Mouse (Mus musculus) forebrain, embryonic 10.5 days (tissue): ENCODE results near the gene Tpcn2. TPM values are rescaled to one million over a fixed set of nuclear protein-coding genes. Genes with fewer than 3 reads are reported as not detected.
A peak's percentile ranks its signal among the peaks of the same experiment; 100 is the strongest.

Experiments used
- DNase-seq: peaks from one replicate; pipeline ENCODE4 v3.0.0-alpha.2; 2017; ENCODE audit warnings: low spot score; ENCODE audit errors: extremely low spot score
- H3K27ac ChIP-seq: fragments of 300-500 bp; sonication (generic); 2 replicates; pipeline ENCODE4 v1.5.1; 2016; ENCODE audit warnings: mild to moderate bottlenecking
- H3K27me3 ChIP-seq: fragments of 300-500 bp; sonication (generic); 2 replicates; pipeline ENCODE4 v1.6.1; 2016; ENCODE audit warnings: mild to moderate bottlenecking; ENCODE audit not compliant: poor library complexity, severe bottlenecking
- H3K36me3 ChIP-seq: fragments of 300-500 bp; sonication (generic); replicated peaks from 2 replicates; pipeline ENCODE4 v1.6.1; 2016; ENCODE audit warnings: mild to moderate bottlenecking, moderate library complexity
- H3K4me1 ChIP-seq: fragments of 300-500 bp; sonication (generic); 2 replicates; pipeline ENCODE4 v1.6.1; 2016
- H3K4me3 ChIP-seq: fragments of 300-500 bp; sonication (generic); 2 replicates; pipeline ENCODE4 v1.5.1; 2016; ENCODE audit warnings: mild to moderate bottlenecking, moderate library complexity
- H3K9me3 ChIP-seq: fragments of 300-500 bp; sonication (generic); 2 replicates; pipeline ENCODE4 v1.6.1; 2016; ENCODE audit warnings: mild to moderate bottlenecking, moderate library complexity
- WGBS: fragments of 180-500 bp; shearing (Covaris S2); methylation state at CpG from one replicate; pipeline ENCODE4 v1.1.7; 2016; 5-methylcytosine and 5-hydroxymethylcytosine counted together
- polyA plus RNA-seq: library from polyadenylated mRNA; unstranded; fragments of >200 nt; fragmentation: Nextera tagmentation; extraction: Ambion mirVana; gene quantifications from 2 replicates; pipeline ENCODE4 v1.2.1, GENCODE M21; 2016

The Tpcn2 gene
- polyA plus RNA-seq, 1 experiment from 2014 or later = 5.9 TPM

DNA sequence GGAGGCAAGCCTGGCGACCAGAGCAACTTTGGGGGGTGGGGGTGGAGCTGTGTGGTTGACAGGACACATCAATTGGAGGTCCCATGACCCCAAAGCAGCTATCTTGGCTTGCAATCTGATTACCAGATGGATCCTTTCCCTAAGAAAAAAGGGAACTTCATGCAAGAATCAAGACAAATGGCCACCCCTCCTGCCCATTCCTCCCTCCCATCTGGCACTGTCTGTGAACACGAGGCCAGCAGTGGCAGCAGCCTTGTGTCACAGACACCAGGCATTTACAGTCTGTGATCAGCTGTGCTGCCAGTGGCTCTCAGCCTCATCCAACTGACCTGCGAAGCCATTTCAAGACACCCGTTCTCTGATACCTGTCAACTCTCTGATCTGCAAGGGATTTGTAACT is 101.4 kb downstream of the Tpcn2 start:
- Histone ChIP-seq H3K27ac (0 out of 2 replicates have a peak overlapping the region, but pooled peaks have one; percentile 49), H3K4me3 (no peak overlapping the region), H3K4me1 (peaks cover 38% of the 10 kb centered on the region), H3K9me3 (no peaks in the 10 kb centered on the region), H3K27me3 (peaks cover 15% of the 10 kb centered on the region; the same call in 1 of the 2 replicates), H3K36me3 (no peaks in the 10 kb centered on the region)
- WGBS = 76% methylated on average over 4 of the region's 4 CpGs
- no peak for DNase-seq

DNA sequence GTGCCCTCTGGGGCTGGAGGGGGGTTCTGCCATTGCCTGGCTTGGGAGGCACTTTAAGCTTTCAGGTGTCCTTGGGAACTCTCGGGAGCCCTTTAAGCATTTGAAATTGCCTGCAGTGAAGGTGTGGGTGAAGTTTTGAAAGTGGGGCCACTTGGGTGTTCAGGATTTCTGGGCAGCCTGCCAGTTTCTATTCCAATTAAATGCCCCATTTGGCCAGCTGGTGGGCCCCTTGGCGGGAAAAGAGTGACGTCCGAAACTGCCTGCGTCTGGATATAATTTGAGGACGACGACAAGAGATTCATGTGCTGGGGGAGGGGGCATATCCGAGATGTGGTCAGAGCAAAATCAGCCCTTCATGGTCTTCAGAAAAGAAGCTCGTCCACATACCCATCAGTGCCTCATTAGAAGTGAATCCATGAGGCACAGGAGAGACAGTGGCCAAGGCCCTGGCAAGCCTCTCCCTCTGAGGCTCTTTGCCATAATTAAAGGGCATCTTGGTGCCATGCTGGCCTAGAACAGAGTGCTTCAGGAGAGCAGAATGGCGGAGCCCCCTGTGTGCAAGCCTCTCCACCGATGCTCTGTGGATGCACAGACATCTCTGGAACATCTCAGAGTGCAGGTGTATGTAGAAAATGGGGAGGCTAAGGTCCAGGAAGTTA is 102.3 kb downstream of the Tpcn2 start:
- H3K27ac ChIP-seq = peak overlapping the region; percentile 51; the same call in 1 of the 2 replicates
- no peaks in the 10 kb centered on the region for H3K36me3 ChIP-seq
- H3K4me3 ChIP-seq = no peak overlapping the region
- DNase-seq = no peak
- H3K27me3 ChIP-seq = peaks cover 20% of the 10 kb centered on the region
- H3K9me3 ChIP-seq = no peaks in the 10 kb centered on the region
- WGBS = 79% methylated on average over 11 of the region's 11 CpGs
- H3K4me1 ChIP-seq = peaks cover 47% of the 10 kb centered on the region

DNA sequence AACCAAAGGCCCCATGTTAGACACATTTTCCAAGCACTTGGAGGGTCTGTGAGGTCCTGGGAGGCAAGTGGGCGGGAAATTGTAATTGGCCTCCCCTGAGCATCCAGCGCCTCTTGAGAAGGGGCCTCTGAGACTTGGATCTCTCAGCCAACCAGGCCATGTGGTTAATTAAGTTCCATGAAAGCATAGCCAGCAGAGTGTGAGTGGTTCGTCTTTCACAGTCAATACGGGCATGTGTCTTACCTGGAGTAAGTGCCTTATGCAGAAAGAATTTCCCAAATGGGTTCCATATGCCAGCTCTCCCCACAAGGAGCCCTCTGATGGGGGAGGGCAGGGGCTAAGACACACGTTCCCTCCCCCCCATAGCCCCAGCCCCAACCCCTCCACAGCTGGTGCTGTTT is 104.1 kb downstream of the Tpcn2 start:
- H3K27me3 ChIP-seq = peaks cover 30% of the 10 kb centered on the region
- no peaks in the 10 kb centered on the region for H3K36me3 ChIP-seq
- H3K27ac ChIP-seq = peak overlapping the region; percentile 74
- no peak overlapping the region for H3K4me3 ChIP-seq
- H3K9me3 ChIP-seq = no peaks in the 10 kb centered on the region
- DNase-seq = peak; percentile 35
- peaks cover 59% of the 10 kb centered on the region for H3K4me1 ChIP-seq
- 45% methylated on average over 5 of the region's 5 CpGs for WGBS

DNA sequence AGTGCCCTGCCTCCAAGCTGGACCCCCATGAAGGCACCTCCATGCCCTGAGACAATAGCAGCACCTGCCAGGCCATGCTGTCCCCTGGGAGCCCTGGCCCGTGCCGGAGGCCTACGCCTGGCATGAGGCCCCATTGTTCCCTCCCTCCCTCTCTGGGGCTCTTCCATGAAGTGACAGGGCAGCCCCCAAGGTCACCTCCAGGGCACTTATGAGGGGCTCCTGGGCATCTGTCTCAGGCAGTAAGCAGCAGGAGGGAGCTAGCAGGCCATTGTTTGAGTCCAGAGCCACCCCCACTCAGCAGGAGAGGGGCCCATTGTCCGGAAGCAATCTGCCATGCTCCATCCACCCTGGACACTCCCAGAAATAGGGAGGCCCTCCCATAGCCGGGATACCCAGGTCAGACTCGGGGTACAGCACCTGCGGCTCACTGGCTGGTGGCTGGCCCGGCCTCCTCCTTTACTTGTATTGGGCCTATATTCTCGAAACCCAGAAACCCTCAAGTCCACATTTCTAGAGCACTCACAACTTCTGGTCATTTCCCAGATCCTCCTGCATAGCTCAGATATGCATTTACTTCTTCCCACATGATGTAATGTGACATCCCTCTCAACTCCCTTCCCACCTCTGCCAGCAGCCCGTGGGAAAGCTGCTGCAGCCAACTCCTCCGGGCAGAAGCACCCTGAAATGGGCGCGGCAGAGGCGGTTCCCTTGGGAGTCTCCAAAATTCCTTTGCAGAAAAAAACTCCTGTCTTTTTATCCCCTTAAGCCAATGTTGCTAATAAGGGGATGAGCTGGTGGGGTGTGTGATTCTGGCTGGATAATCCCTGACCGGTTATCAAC is 106.8 kb downstream of the Tpcn2 start:
- peak overlapping the region; percentile 86 for H3K27ac ChIP-seq
- no peak for DNase-seq
- H3K9me3 ChIP-seq = no peaks in the 10 kb centered on the region
- H3K4me1 ChIP-seq = peaks cover 81% of the 10 kb centered on the region
- H3K27me3 ChIP-seq = peaks cover 54% of the 10 kb centered on the region
- no peaks in the 10 kb centered on the region for H3K36me3 ChIP-seq
- peak overlapping the region; percentile 8; the same call in 1 of the 2 replicates for H3K4me3 ChIP-seq
- WGBS = 38% methylated on average over 15 of the region's 15 CpGs

DNA sequence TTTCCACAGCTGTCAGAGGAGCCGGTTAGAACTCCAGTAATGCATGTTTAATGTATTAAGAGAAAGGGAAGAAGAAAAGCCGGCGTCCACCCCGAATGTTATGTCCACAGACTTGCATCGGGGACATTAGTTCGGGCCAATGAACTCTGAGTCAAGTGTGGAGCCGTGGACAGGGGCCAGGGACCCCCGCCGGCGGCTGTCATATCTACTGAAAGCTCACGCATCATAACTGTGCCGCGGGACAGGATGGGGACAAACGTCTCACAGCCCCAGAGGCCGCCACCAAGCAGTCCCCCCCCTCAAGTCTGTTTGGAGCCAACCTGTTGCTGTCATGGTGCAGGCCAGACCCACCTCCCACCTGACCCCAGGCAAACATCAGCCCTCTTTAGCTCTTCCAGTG is 110.2 kb downstream of the Tpcn2 start:
- Histone ChIP-seq H3K4me3 (no peak overlapping the region), H3K27me3 (peaks cover 59% of the 10 kb centered on the region), H3K4me1 (peaks cover 56% of the 10 kb centered on the region), H3K36me3 (no peaks in the 10 kb centered on the region), H3K9me3 (no peaks in the 10 kb centered on the region), H3K27ac (peak overlapping the region; percentile 83)
- 63% methylated on average over 15 of the region's 15 CpGs for WGBS
- DNase-seq = no peak

DNA sequence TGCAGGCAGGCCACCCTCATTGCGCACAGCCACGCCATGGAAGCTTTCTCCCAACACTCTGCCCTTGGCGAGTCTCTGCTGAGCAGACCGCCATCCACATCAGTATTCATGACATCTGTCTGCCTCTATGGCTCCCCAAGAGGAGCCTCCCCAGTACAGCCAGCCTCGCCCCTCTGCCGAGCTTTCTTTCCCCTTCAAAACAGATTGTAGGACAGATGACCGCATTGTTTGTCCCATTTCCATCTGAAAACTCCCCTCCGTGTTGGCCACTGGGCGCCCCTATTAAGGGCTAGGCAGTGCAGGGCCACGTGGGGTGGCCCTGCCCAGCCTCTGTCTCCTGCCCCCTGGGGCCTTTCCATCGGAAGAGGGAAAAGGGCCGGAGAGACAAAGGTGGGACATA is 110.7 kb downstream of the Tpcn2 start:
- no peaks in the 10 kb centered on the region for H3K36me3 ChIP-seq
- peaks cover 56% of the 10 kb centered on the region for H3K4me1 ChIP-seq
- no peaks in the 10 kb centered on the region for H3K9me3 ChIP-seq
- peaks cover 54% of the 10 kb centered on the region for H3K27me3 ChIP-seq
- peak; percentile 30 for DNase-seq
- 3% methylated on average over 12 of the region's 12 CpGs for WGBS
- H3K27ac ChIP-seq = peak overlapping the region; percentile 83
- H3K4me3 ChIP-seq = peak overlapping the region; percentile 6; the same call in 1 of the 2 replicates

DNA sequence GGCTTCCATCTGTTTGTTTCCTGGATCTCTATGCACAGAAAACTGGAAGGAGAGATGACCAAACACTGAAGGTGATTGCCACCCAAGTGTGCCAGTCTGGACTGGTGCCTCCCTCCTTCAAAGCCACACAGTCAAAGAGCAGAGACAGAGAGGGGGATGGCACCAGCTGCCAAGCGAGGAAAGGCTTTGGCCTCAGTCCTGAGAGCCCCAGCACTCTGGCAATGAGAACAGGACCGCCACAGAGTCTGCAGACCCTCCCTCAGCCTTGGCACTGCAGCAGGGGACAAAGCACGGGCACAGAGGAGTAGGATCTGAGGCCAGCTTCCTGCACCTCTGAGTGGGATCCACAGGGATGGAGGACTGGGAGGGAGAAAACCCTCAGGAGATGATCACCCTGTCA is 114.1 kb downstream of the Tpcn2 start:
- no peak overlapping the region for H3K4me3 ChIP-seq
- H3K9me3 ChIP-seq = no peaks in the 10 kb centered on the region
- peak overlapping the region; percentile 45 for H3K27ac ChIP-seq
- DNase-seq = no peak
- H3K4me1 ChIP-seq = peaks cover 30% of the 10 kb centered on the region
- 76% methylated on average over 3 of the region's 3 CpGs for WGBS
- no peaks in the 10 kb centered on the region for H3K36me3 ChIP-seq
- peaks cover 40% of the 10 kb centered on the region for H3K27me3 ChIP-seq

DNA sequence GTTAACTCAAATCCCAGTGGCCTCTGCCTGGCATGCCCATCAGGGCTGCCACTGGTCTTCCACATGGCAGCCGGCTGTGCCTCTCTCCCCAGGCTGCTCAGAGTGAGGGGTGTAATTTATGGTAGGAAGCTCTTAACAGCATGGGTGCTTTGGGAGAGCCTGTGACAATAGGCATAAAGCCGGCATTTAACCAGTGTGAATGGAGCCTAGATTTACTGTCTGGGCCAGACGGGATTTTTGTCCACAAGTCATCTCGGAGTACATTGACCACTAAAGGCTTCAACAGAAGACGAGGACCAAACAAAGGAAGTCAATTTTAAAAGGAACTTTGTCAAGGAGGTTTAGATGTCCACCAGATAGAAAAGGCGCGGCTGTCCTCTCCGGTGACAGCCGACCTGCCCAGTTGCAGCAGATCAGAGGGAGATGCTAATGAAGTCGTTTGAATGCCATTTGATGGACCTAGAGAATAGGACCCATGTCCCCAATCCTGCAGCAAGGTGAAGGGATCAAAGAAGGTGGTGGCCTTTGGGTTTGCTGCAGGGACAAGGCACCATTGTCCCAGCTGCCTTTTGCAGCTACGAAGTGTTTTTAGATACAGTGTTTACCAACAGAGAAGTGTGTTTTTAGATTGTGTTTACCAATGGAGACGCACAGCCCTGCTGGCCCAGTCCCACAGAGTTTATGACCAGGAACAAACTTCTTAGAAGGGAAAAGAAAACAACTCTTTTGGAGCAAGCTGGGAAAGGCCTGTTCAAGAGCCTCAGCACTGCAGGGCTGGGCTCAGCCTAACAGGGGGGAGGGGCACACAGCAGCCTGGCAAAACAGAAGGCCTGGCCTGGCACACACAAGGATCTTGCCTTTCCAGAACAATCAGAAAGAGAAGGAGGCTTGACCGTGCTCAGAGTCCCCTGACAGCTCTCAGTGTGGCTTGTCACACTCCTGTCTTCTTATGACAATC is 124.2 kb downstream of the Tpcn2 start:
- peak; percentile 44 for DNase-seq
- Histone ChIP-seq H3K27ac (peak overlapping the region; percentile 79), H3K9me3 (no peaks in the 10 kb centered on the region), H3K27me3 (peaks cover 26% of the 10 kb centered on the region; the same call in 1 of the 2 replicates), H3K4me1 (peaks cover 32% of the 10 kb centered on the region), H3K36me3 (no peaks in the 10 kb centered on the region), H3K4me3 (no peak overlapping the region)
- WGBS = 31% methylated on average over 13 of the region's 13 CpGs

DNA sequence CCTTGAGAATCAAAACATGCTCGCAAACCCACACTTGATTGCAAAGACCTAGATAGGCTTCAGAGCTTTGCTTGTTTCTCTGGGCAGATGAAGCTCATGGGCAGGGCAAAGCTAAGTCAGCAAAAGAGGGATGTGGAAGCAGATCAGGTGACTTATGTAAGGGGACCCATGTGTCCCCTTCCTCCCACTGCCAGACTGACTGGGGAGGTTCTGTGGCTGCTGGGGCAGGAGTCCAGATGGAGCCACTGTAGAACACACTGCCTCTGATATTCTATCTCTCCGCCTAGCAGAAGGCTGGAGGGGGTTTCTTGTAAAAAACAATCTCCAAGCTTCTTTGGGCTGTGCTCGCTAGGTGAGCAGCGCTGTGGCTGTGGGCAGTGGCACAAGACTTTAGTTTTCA is 128.1 kb downstream of the Tpcn2 start:
- DNase-seq = no peak
- Histone ChIP-seq H3K9me3 (no peaks in the 10 kb centered on the region), H3K27ac (0 out of 2 replicates have a peak overlapping the region, but pooled peaks have one; percentile 16), H3K36me3 (no peaks in the 10 kb centered on the region), H3K4me1 (peaks cover 23% of the 10 kb centered on the region), H3K4me3 (no peak overlapping the region), H3K27me3 (peaks cover 10% of the 10 kb centered on the region; the same call in 1 of the 2 replicates)
- whole genome bisulfite sequencing = 86% methylated on average over 4 of the region's 4 CpGs

DNA sequence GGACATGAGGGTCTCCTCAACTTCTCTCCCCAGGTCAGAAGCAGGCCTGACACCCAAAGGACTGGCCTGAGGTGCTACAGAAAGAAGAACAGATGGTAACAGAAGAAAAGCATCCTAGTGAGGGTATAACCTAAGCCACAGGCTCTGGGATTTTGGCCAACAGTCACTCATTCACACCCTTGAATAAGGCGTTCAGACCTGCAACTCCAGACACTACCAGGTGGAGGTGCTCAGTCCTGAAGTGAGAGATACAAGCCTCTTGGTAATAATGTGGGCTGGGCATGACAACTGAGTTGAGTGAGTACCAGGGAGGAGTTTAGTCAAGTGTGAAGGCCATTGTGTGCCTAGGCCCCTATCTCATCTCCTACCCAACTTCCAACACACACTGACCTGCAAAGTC is 129.7 kb downstream of the Tpcn2 start:
- Histone ChIP-seq H3K4me3 (no peak overlapping the region), H3K4me1 (peaks cover 7% of the 10 kb centered on the region), H3K36me3 (no peaks in the 10 kb centered on the region), H3K9me3 (no peaks in the 10 kb centered on the region), H3K27ac (peak overlapping the region; percentile 4; the same call in 1 of the 2 replicates), H3K27me3 (peaks cover 6% of the 10 kb centered on the region; the same call in 1 of the 2 replicates)
- 73% methylated on average over 1 of the region's 1 CpGs for WGBS
- DNase-seq = no peak

DNA sequence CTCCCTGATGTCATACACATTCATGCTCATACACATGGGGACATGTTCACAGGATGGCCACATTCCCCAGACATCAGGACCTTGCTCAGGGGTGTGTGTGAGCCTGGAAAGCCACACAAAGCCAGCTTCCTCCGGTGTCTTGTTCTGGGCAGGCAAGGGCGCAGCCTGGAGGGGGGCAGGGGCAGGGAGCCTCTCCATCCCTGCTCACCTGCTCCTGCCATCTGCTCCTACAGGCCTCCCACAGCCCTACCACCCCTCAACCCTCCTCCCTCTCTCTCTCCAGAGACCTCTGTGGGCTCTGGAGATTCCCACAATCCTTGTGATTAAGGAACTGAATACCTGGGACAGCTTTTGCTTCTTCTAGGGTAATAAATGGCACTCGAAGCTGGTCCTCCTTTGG is 132.0 kb downstream of the Tpcn2 start:
- 75% methylated on average over 3 of the region's 3 CpGs for WGBS
- DNase-seq = no peak
- H3K9me3 ChIP-seq = no peaks in the 10 kb centered on the region
- no peaks in the 10 kb centered on the region for H3K36me3 ChIP-seq
- H3K27me3 ChIP-seq = 0 out of 2 replicates have a peak, but pooled peaks cover 3% of the 10 kb centered on the region
- no peak overlapping the region for H3K4me3 ChIP-seq
- H3K27ac ChIP-seq = peak overlapping the region; percentile 35; the same call in 1 of the 2 replicates
- H3K4me1 ChIP-seq = 0 out of 2 replicates have a peak, but pooled peaks cover 3% of the 10 kb centered on the region

DNA sequence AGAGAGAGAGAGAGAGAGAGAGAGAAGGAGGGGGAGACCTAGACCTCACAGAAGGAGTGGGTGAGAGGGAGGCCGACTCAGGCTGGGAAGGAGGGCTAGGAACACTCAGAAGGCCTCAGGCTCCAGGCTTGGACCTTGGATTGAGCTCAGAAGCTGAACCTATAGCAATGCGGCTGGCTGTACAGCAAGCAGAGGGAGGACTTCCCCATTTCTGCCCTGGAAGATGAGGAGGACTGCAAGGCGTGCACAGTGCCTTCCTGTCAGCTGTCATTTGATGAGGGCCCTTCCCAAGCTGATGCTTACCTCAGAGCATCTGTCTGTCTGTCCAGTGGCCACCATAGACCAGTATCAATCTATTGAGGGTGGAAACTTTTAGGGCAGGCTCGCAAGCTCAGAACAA is 134.9 kb downstream of the Tpcn2 start:
- 89% methylated on average over 4 of the region's 4 CpGs for WGBS
- DNase-seq = no peak
- Histone ChIP-seq H3K4me3 (no peak overlapping the region), H3K27ac (peak overlapping the region; percentile 2; the same call in 1 of the 2 replicates), H3K36me3 (no peaks in the 10 kb centered on the region), H3K4me1 (0 out of 2 replicates have a peak, but pooled peaks cover under 1% of the 10 kb centered on the region), H3K27me3 (0 out of 2 replicates have a peak, but pooled peaks cover 3% of the 10 kb centered on the region), H3K9me3 (no peaks in the 10 kb centered on the region)
